Mouse (Mus musculus) spleen, postnatal 14 days (tissue): ENCODE measurements around the gene Htr6.

Source experiments
- DNase-seq, 2 experiments: peaks; one replicate each; pipeline ENCODE4 v3.0.0; 2021 to 2022; ENCODE audit warnings: low spot score in 2 of 2

Gene Htr6

GRCm38 (mm10) chr4:139046354-139046753 lies 29.0 kb downstream of the Htr6 start:
- DNase-seq = no peak

- DNase-seq = no peak
Measured at GRCm38 (mm10) chr4:139044566-139044965, 30.8 kb downstream of the Htr6 start.

- no peak for DNase-seq
Measured at GRCm38 (mm10) chr4:139043600-139043999, 31.8 kb downstream of the Htr6 start.

GRCm38 (mm10) chr4:139042611-139043010 lies 32.8 kb downstream of the Htr6 start:
- no peak for DNase-seq

GRCm38 (mm10) chr4:139040084-139040839 lies 35.1 kb downstream of the Htr6 start:
- no peak for DNase-seq

- no peak for DNase-seq
Measured at GRCm38 (mm10) chr4:139037795-139038607, 37.4 kb downstream of the Htr6 start.

- DNase-seq = no peak
Measured at GRCm38 (mm10) chr4:139035799-139036198, 39.6 kb downstream of the Htr6 start.

- DNase-seq = no peak
Measured at GRCm38 (mm10) chr4:139034942-139035341, 40.4 kb downstream of the Htr6 start.

GRCm38 (mm10) chr4:139034540-139034939 lies 40.8 kb downstream of the Htr6 start:
- no peak for DNase-seq

- no peak for DNase-seq
Measured at GRCm38 (mm10) chr4:139034010-139034367, 41.4 kb downstream of the Htr6 start.

- no peak for DNase-seq
Measured at GRCm38 (mm10) chr4:139033263-139034009, 41.9 kb downstream of the Htr6 start.

- no peak for DNase-seq
Measured at GRCm38 (mm10) chr4:139032521-139032920, 42.8 kb downstream of the Htr6 start.

- DNase-seq = no peak
Measured at GRCm38 (mm10) chr4:139030675-139031074, 44.7 kb downstream of the Htr6 start.

GRCm38 (mm10) chr4:139024379-139024778 lies 51.0 kb downstream of the Htr6 start:
- DNase-seq = no peak

- no peak for DNase-seq
Measured at GRCm38 (mm10) chr4:139020385-139020784, 55.0 kb downstream of the Htr6 start.

- DNase-seq = no peak
Measured at GRCm38 (mm10) chr4:139019413-139019812, 56.0 kb downstream of the Htr6 start.

GRCm38 (mm10) chr4:139018976-139019375 lies 56.4 kb downstream of the Htr6 start:
- no peak for DNase-seq

- DNase-seq = no peak
Measured at GRCm38 (mm10) chr4:139018388-139018787, 57.0 kb downstream of the Htr6 start.

GRCm38 (mm10) chr4:139014793-139015192 lies 60.6 kb downstream of the Htr6 start:
- DNase-seq = no peak

GRCm38 (mm10) chr4:139013281-139013680 lies 62.1 kb downstream of the Htr6 start:
- no peak for DNase-seq

GRCm38 (mm10) chr4:139011201-139011702 lies 64.1 kb downstream of the Htr6 start:
- DNase-seq = no peak
